Mouse (Mus musculus) layer of hippocampus, adult 2 months (tissue): ENCODE measurements at regions not wholly inside any gene's neighbourhood (a gene's known extent, or its start where the extent isn't known, plus 50 kb on each side); places are given as distances from the start of the nearest gene placed in this dataset.
"Not testable (repeated sequence)": the region's sequence is repeated elsewhere in the genome, so short reads cannot be mapped to it uniquely, and the experiment has no call there.

ENCODE experiments used
- DNase-seq, 2 experiments: peaks; one replicate each; pipeline ENCODE4 v3.0.0; 2022; ENCODE audit warnings: low spot score in 2 of 2
- H3K27ac ChIP-seq: fragments of 200-600 bp; 2 replicates; pipeline ENCODE4 v1.8.1; 2022
- H3K4me3 ChIP-seq: fragments of 200-600 bp; 2 replicates; pipeline ENCODE4 v1.8.1; 2022; ENCODE audit warnings: mild to moderate bottlenecking
- CTCF ChIP-seq: fragments of 200-600 bp; conservative IDR thresholded peaks from 2 replicates; pipeline ENCODE4 v1.8.1; 2022; ENCODE audit warnings: antibody characterized with exemption, mild to moderate bottlenecking, moderate library complexity

- TF ChIP-seq CTCF = no peak
Observed at GRCm38 (mm10) chr10:117468381-117468780, 88.6 kb upstream of the Cpsf6 start.

GRCm38 (mm10) chr10:117467161-117467560, 87.3 kb upstream of the Cpsf6 start:
- no peak for TF ChIP-seq CTCF
- DNase-seq = no peak
- Histone ChIP-seq H3K27ac (no peak overlapping the region), H3K4me3 (no peak overlapping the region)

More at GRCm38 (mm10) chr10:117468381-117468780, 88.6 kb upstream of the Cpsf6 start:
- no peak overlapping the region for H3K27ac ChIP-seq
- no peak overlapping the region for H3K4me3 ChIP-seq
- DNase-seq = no peak

GRCm38 (mm10) chr10:117466391-117466790, 86.6 kb upstream of the Cpsf6 start:
- TF ChIP-seq CTCF = no peak
- H3K4me3 ChIP-seq = no peak overlapping the region
- H3K27ac ChIP-seq = no peak overlapping the region
- DNase-seq = no peak

GRCm38 (mm10) chr10:117465671-117466250, 85.9 kb upstream of the Cpsf6 start:
- no peak for TF ChIP-seq CTCF
- no peak for DNase-seq
- Histone ChIP-seq H3K4me3 (no peak overlapping the region), H3K27ac (no peak overlapping the region)

- H3K4me3 ChIP-seq = no peak overlapping the region
- TF ChIP-seq CTCF = no peak
- H3K27ac ChIP-seq = no peak overlapping the region
- no peak for DNase-seq
Observed at GRCm38 (mm10) chr10:117465058-117465660, 85.3 kb upstream of the Cpsf6 start.

GRCm38 (mm10) chr10:117464331-117464730, 84.5 kb upstream of the Cpsf6 start:
- H3K4me3 ChIP-seq, DNase-seq, H3K27ac ChIP-seq: not testable (repeated sequence)

- DNase-seq = no peak
Observed at GRCm38 (mm10) chr10:117463636-117464035, 83.8 kb upstream of the Cpsf6 start.

GRCm38 (mm10) chr10:117462921-117463320, 83.1 kb upstream of the Cpsf6 start:
- TF ChIP-seq CTCF = no peak
- Histone ChIP-seq H3K27ac (no peak overlapping the region), H3K4me3 (no peak overlapping the region)
- DNase-seq = no peak

More at GRCm38 (mm10) chr10:117463636-117464035, 83.8 kb upstream of the Cpsf6 start:
- TF ChIP-seq CTCF = no peak
- Histone ChIP-seq H3K27ac (no peak overlapping the region), H3K4me3 (no peak overlapping the region)

GRCm38 (mm10) chr10:117461791-117462516, 82.1 kb upstream of the Cpsf6 start:
- no peak for TF ChIP-seq CTCF
- Histone ChIP-seq H3K4me3 (no peak overlapping the region), H3K27ac (no peak overlapping the region)
- no peak for DNase-seq

GRCm38 (mm10) chr10:117461261-117461660, 81.4 kb upstream of the Cpsf6 start:
- Histone ChIP-seq H3K4me3 (no peak overlapping the region), H3K27ac (no peak overlapping the region)
- no peak for TF ChIP-seq CTCF
- no peak for DNase-seq

- TF ChIP-seq CTCF = no peak
- H3K27ac ChIP-seq = no peak overlapping the region
- no peak overlapping the region for H3K4me3 ChIP-seq
- no peak for DNase-seq
Observed at GRCm38 (mm10) chr10:117460366-117460730, 80.5 kb upstream of the Cpsf6 start.

- no peak for TF ChIP-seq CTCF
- H3K4me3 ChIP-seq = no peak overlapping the region
- H3K27ac ChIP-seq = no peak overlapping the region
- no peak for DNase-seq
Observed at GRCm38 (mm10) chr10:117459651-117460365, 80.0 kb upstream of the Cpsf6 start.

- no peak for DNase-seq
- no peak for TF ChIP-seq CTCF
- Histone ChIP-seq H3K27ac (no peak overlapping the region), H3K4me3 (no peak overlapping the region)
Observed at GRCm38 (mm10) chr10:117459041-117459475, 79.2 kb upstream of the Cpsf6 start.
